Mouse (Mus musculus) gonadal fat pad, adult 2 months (tissue): ENCODE measurements around the gene Bbs7. TPM values are rescaled to one million over a fixed set of nuclear protein-coding genes. Genes with fewer than 3 reads are reported as not detected.

Source experiments
- DNase-seq: peaks from one replicate; pipeline ENCODE4 v3.0.0-alpha.2; 2012; ENCODE audit warnings: low read depth
- polyA plus RNA-seq: library from polyadenylated mRNA; depleted of rRNA; stranded (reverse); fragments of >200 nt; gene quantifications from 2 replicates; pipeline ENCODE4 v1.2.3, GENCODE M21; 2012; rRNA removed

Bbs7 gene
- polyA plus RNA-seq, 1 experiment: 2.3 TPM

GRCm38 (mm10) chr3:36551851-36552384, 61.4 kb downstream of the Bbs7 start:
- no peak for DNase-seq

DNA sequence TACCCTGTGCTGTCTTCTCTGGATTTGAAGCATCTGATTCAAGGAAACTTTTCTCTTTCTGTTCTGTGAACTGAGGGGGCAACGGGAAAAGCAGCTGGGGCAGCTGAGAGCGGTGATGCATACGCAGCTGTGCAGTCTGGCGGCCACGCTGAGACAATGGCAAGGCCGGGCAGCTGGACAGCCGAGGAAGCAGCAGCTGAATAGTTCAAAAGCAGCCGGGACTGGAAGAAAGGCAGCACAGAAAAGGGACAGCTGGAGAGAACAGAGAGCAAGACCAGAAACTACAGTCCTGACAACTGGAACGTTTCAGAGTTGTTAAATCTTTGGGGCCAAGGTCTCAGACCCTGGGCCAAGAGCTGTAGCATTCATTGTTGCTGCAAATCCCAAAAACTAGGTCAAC, 61.9 kb downstream of the Bbs7 start:
- no peak for DNase-seq

DNA sequence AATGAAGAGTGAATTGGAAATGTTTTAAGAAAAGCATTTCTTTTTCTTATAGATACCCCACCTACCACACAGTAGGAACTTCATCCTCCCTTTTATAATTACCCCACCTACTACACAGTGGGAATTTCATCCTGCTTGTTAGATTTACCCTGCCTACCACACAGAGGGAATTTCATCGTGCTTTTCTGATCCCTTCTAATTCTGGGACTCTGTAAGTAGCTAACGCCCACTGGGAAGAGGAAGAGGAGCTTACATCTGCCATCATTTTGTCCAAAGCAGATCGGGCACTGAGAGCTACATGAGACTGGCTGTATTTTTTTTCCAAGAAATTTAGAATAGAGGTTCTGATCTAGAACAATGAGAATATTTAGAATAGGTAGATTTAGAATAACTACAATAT, 68.3 kb downstream of the Bbs7 start:
- DNase-seq: no peak

- DNase-seq: no peak
These were observed 71.9 kb downstream of the Bbs7 start for GRCm38 (mm10) chr3:36541399-36541798.

GRCm38 (mm10) chr3:36540756-36541155, 72.5 kb downstream of the Bbs7 start:
- no peak for DNase-seq

DNA sequence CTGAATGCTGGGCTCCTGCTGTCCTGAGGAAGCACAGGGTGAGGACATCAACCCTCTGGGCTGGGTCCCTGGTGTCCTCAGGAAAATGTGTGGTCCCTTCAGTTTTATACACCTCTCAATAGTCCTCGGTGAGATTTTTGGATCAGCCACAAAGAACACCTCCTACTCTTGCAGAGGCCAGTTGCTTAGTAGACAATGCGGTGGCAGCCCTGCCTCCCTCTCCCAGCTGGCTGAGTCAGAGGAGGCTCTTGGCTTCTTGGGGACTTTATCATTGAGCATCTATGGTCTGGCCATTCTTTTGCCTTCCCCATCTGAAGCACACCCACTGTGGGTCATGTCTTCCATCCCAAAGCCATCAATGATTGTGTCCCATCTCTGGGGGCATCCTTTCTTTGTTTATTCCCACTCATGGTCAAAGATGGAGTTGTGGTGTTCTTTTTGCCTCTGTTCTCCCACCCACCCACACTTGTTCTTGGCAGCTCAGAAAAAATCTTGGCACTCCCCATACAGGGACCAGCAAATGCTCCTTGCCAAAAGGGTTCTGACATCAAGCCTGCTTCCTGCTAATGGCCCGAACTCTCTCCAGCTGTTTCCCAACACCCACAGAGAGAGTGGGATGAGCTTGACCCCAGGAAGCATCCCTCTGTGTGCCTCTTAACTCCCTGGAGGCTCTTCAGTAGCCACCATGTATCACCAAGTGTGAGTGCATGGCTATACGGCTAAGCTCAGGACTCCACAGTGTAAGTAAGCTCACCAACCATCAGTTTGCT, 75.4 kb downstream of the Bbs7 start:
- no peak for DNase-seq

DNA sequence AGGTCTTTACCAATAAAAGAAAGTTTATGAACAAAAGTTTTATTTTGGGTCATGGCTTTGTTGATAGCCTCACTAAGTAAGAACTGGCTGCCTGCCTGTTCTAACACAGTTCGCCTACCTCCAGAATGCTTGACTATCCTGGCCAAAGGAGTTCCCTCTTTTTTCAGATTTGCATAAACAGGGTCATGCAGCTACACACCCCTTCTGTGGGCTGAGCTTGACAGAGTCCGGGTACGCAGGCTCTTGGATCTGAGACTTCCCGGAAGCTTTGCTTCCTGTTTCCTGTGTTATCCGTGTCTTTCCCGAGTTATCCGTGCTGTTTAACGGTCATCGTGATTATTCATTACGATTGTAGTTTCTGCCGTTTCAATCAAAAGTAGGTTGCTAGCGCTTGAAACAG, 77.2 kb downstream of the Bbs7 start:
- no peak for DNase-seq

- no peak for DNase-seq
These were observed 80.0 kb downstream of the Bbs7 start for GRCm38 (mm10) chr3:36533201-36533672.

DNA sequence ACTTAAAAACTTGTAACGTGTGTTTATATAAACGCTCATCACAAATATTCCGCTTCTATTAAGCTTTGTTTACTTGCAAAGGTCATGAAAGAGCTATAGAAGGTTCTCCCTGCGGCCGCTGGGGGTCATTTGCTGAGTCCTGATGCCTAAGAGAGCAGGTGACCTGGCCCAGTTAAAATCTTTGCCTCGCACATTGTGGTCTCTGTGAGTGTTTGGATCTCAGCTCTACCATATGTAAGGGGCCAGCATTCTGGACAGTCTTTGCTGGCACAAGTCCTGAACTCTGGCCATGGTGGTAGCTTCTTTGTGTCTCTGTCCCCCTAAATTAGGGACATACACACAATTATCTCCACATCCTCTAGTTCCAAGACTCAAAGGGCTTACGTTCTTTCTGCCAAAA, 80.5 kb downstream of the Bbs7 start:
- no peak for DNase-seq

DNA sequence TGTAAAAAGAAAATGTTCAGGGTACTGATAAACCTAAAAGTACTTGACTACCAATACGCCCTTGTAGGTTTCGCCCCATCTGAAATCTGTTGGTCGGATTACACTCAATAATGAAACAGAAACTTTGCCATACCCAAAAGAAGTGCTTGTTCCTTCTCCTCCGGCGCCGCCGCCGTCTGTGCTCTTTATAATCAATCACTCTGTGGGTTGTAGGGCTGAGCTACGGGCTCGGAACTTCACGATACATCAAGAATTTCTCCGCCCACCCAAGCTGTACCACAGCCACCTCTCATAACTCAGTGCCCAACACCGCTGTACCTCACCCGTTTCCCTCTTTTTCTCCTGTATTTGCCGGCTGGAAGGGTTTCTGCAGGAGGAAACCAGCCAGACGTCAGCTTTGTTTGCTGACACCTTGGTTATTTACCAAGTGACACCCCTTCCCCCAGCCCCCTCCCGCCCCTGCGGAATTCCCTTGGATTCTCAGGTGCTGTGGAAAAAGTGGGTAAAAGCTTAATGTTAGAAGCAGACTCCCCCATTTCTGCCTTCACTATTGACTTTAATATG, 81.2 kb downstream of the Bbs7 start:
- DNase-seq: no peak

GRCm38 (mm10) chr3:36531242-36531641, 82.0 kb downstream of the Bbs7 start:
- no peak for DNase-seq

GRCm38 (mm10) chr3:36530781-36531180, 82.5 kb downstream of the Bbs7 start:
- no peak for DNase-seq

- no peak for DNase-seq
These were observed 82.9 kb downstream of the Bbs7 start for GRCm38 (mm10) chr3:36530345-36530744.

- no peak for DNase-seq
These were observed 88.8 kb downstream of the Bbs7 start for GRCm38 (mm10) chr3:36524466-36524865.

Other genes starting within 250 kb of the Bbs7 start
- 836 and 956 TPM in 2 replicates for gene Anxa5, start 137.6 kb downstream of the Bbs7 start, polyA plus RNA-seq
- 14.1 and 15.6 TPM in 2 replicates for gene 1810062G17Rik, start 137.5 kb downstream of the Bbs7 start, polyA plus RNA-seq
- gene Gm11549, start 91.7 kb downstream of the Bbs7 start, polyA plus RNA-seq: 0.06 TPM in 1 of 2 replicates, not detected in the other
- gene Exosc9, start 60.9 kb downstream of the Bbs7 start, polyA plus RNA-seq: 9.9 and 15.3 TPM in 2 replicates
- 2.4 and 2.8 TPM in 2 replicates for gene Ccna2, start 41.3 kb downstream of the Bbs7 start, polyA plus RNA-seq
- 2.2 and 2.3 TPM in 2 replicates for gene Trpc3, start 76.7 kb upstream of the Bbs7 start, polyA plus RNA-seq
- gene 4932438A13Rik, start 249.6 kb upstream of the Bbs7 start, polyA plus RNA-seq: 15.4 and 15.8 TPM in 2 replicates